Mouse (Mus musculus): ENCODE results near the gene Lsamp.

Gene Lsamp

DNA sequence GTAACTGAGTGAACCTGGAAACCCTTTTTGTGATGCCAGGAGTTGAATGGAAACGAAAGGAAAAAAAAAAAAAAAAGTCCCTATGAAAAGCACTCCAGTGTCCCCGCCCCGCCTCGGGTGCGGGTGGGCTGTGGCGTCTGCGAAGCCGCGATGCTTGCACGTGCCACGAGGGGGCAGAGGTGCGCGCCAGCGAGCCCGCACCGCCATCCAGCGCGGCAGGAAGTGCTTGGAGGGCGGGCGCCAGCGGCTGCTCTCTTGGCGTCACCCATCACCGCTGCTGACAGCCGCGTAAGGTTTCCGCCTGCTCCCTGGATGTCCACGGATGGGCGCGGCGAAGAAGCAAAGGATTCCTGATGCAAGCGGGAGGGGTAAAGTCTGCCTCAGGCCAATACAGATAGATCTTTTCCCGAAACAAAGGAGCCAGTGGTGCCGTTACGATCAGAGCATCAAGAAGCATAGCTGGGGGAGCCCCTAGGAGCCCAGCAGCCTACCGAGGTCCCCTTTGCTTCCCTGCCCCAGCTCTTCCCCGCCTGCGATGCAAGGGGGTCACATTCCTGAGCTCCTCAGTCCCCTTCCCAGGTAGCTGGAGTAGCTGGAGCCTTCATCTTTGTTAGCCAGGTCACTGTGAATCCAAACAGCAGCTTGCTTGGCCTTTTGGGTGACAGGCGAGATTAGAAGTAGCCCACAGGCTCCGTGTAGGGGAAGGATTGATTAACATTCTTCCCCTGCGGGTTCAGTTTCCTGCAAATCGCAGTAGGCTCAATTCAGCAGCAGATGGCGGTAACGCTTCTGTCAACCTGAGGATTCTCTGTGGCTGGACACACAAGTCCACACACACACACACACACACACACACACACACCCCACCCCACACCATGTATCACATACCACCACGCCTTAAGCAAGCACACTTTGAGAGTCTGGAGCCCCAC is 2206.2 kb downstream of the Lsamp start:
- peak; percentile 93 for DNase-seq (ENCODE audit: low spot score)

Measured in testis, postnatal 10 days (tissue).